Mouse (Mus musculus) midbrain, embryonic 16.5 days (tissue): ENCODE results near the gene Scp2. TPM values are rescaled to one million over a fixed set of nuclear protein-coding genes. Genes with fewer than 3 reads are reported as not detected.

Experiments used
- microRNA-seq: library from miRNA; unstranded; fragments of <30 nt; microRNA quantifications from one replicate; pipeline ENCODE4, GENCODE M21; 2017
- polyA plus RNA-seq: library from polyadenylated mRNA; unstranded; fragments of >200 nt; fragmentation: Nextera tagmentation; extraction: Ambion mirVana; gene quantifications from 2 replicates; pipeline ENCODE4 v1.2.1, GENCODE M21; 2015

Gene Scp2
- polyA plus RNA-seq, 1 experiment from 2014 or later: 200 TPM

Small RNA genes within 50 kb of the gene (microRNA-seq; reads per million reads assigned to microRNA genes)
- gene Mir6397: not detected

Other genes starting within 250 kb of the Scp2 start
- gene Cpt2, start 221.4 kb downstream of the Scp2 start, polyA plus RNA-seq: 11.6 and 14.3 TPM in 2 replicates
- gene Slc1a7, start 176.7 kb downstream of the Scp2 start, polyA plus RNA-seq: 0.15 TPM in 1 of 2 replicates, not detected in the other
- gene Podn, start 48.6 kb downstream of the Scp2 start, polyA plus RNA-seq: 0.22 and 0.51 TPM in 2 replicates
- 7.8 and 9.5 TPM in 2 replicates for gene Echdc2, start 20.4 kb upstream of the Scp2 start, polyA plus RNA-seq
- not detected in 2 replicates for gene Zyg11a, start 73.0 kb upstream of the Scp2 start, polyA plus RNA-seq
- gene Zyg11b, start 156.1 kb upstream of the Scp2 start, polyA plus RNA-seq: 37.0 and 38.3 TPM in 2 replicates
- gene Coa7, start 183.1 kb upstream of the Scp2 start, polyA plus RNA-seq: 46.8 and 58.5 TPM in 2 replicates
- gene Shisal2a, start 238.4 kb upstream of the Scp2 start, polyA plus RNA-seq: 6.8 and 6.9 TPM in 2 replicates